Mouse (Mus musculus) kidney, postnatal 14 days (tissue): Measurements from ENCODE around the gene Dhx33.

Experiments used
- DNase-seq: peaks from one replicate; pipeline ENCODE4 v3.0.0; 2022; ENCODE audit warnings: mixed read lengths

The Dhx33 gene

GRCm38 (mm10) chr11:70980751-70981510 is 23.3 kb downstream of the Dhx33 start:
- no peak for DNase-seq

DNA sequence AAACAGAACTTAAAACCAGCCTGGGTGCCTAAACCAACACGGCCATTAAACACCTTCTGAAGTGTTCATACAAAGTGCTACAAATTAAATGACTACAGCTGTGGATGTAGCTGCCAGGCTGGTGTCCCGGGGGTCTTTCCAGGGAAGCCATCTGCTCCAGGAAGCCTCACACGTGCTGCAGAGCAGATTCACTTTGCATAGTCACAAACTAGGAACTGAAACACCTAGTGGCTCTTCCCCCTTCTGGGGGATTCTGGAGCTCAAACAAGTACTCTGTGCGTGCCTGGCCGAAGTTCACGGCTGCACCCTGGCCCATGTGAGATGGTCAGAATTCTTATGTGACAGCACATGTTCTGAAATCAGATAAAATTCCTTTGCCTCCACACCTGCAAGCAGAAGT is 24.0 kb downstream of the Dhx33 start:
- no peak for DNase-seq

- no peak for DNase-seq
Observed at GRCm38 (mm10) chr11:70977293-70977692, 26.9 kb downstream of the Dhx33 start.

- DNase-seq: no peak
Observed at GRCm38 (mm10) chr11:70975193-70975592, 29.0 kb downstream of the Dhx33 start.

DNA sequence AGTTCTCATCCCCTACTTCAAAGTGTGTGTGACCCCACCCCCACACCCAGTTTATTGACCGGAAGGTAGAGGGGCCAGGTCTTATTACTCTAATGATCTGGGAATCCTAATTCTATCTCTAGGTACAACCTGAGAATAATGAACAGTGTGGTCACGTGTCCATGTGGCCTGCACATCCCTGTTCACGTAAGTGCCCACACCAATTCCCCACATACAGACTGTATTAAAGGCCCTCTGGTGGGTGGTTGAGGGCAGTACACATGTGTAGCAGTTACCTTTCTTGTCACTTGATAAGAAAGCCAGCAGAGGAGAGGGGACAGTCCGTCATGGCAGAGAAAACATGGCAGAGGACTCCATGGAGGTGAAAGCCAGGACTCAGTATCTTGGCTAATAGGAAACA is 30.3 kb downstream of the Dhx33 start:
- DNase-seq: peak; percentile 10

DNA sequence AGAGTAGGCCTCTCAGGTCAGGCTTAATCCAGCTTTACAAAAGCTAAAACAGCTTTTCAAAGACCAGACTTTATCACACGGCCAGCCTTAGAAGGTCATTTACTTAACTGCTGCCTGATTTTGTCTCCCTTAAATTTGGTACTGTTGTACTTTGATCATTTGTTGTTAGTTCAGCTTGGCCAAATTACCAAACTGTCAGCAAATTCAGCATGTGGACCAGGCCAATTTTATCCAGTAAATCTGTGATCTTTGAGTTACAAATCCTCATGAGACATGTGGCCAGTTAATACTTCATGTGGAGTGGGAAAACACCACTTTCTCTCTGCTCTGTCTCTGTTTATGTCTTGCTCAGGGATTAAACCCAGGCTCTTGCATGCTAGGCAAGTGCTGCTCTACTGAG is 31.7 kb downstream of the Dhx33 start:
- no peak for DNase-seq

- DNase-seq: no peak
Observed at GRCm38 (mm10) chr11:70970560-70971540, 33.4 kb downstream of the Dhx33 start.

DNA sequence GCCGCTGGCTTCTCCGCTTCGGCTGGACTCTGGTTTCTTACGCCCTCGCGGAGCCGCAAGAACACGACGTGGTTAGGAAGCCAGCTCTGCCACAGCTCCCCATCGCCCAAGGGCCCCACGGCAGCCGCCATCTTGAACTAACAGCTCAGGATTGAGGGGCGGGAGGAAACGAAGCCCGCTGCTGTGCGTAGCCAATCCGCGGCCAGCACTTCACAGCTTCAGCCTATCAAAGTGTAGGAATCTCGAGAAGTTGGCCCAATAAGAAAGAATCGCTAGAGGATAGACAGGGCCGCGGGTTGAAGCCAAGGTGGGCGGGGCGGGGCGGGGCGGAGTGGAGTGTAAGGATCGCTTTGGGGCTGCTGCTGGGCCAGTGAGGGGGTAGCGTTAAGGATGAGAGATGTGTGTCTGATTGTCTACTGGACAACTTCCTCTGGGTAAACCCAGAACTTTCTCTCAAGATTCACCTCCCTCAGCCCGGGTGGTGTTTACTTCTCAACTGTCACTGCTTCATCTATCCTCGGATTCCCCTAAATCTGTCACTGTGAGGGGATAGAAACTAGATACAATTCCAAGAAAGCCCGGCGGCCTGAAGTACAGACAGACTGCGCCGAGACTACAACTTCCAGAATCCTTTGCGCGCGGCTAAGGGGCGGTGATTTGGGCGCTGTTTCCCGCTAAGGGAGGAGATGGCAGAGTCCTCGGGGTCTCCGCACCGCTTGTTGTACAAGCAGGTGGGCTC is 34.2 kb downstream of the Dhx33 start, which contains the start of the genes Nup88 and Rpain:
Gene Nup88, minus strand, starts transcription at position 153 of the 739 bp plus-strand sequence.
Gene Rpain, plus strand, starts transcription at position 393 of the 739 bp plus-strand sequence.
- DNase-seq: peak; percentile 96

- no peak for DNase-seq
Observed at GRCm38 (mm10) chr11:70969271-70969794, 34.9 kb downstream of the Dhx33 start.

DNA sequence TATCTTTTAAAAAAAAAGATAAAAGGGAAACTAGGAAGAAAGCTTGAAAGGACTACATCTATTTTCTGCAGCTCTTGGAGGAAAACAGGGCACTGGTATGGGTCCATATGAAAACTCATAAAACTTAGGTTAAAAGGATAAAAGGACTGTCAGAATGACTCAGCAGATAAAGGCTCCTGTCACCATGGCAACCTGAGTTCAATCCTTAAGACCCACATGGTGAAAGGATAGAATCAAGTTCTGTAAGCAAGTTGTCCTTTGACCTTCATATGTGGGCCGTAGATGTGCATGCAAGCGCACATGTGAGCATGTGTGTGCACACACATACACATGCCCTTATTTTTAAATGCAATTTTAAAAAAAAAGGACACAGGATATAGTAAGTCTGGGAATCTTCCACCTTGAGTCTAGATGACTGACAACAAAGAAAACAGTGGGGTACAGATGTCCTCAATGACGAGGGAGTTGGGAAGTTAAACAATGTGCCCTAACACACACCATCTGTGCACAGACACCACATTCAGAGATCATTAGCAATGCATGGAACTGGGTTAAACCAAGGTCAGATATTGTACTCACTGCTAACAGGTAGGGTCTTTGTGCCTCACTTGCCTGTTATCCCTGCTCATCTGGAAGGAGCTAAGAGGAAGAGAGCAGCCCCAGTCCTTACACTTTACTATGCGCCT is 39.9 kb downstream of the Dhx33 start:
- DNase-seq: no peak

GRCm38 (mm10) chr11:70960786-70961554 is 43.3 kb downstream of the Dhx33 start:
- DNase-seq: no peak

DNA sequence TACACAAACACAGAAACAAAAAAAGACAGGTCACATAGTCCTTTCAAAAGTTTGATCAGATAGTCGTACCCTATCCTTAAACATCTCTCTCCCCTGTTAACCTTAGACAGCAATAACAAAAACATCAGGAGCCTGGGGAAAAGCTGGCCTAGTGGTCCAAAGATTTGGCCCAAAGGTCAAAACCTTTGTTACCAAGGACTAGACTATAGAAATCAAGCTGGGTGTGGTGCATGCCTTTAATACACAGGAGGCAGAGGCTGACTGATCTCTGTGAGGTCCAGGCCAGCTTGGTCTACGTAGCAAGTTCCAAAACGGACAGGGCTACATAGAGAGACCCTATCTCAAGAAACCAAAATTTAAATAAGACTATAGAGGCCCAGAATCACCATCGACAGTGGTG is 49.5 kb downstream of the Dhx33 start:
- no peak for DNase-seq

DNA sequence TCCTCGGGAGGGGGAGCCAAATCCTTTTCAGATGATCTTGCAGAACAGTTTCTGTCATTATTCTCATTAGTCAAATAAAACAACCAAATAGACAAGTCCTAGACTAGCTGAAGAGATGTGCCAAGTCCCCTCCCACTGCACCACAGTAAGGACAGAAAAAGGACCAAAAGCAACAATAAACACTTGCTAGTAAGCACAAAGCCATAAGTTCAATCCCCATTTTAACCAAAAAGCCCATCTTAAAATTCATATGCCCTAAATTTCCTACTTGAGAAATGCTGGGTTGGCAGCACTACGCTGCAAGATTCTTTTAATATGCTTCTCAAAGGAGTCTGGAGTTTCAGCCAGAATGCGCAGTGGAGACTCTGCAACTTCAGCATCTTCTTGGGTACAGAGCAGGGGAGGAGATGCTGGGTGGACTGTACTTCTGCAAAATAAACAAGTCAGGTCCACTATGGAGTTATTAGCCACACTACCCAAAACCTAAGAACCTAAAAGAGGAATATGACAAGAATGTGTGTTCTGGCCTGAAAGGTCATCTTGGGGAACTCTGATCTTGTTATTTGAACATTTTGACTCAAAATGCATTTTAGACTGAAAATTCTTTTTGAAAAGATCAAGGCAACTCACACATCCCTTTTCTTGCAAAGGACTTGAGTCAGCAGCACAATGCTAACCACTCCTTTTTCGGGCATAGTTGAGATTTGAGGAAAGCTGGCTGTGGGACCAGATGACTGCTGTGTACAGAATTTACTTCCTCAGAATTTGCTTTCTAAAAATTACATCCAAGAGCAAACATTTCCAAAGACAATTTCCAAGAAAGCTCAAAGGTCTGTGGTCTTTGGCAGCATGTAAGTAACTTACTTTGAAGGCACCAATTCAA is 59.1 kb downstream of the Dhx33 start:
- DNase-seq: no peak

- DNase-seq: no peak
Observed at GRCm38 (mm10) chr11:70943651-70944050, 60.6 kb downstream of the Dhx33 start.

DNA sequence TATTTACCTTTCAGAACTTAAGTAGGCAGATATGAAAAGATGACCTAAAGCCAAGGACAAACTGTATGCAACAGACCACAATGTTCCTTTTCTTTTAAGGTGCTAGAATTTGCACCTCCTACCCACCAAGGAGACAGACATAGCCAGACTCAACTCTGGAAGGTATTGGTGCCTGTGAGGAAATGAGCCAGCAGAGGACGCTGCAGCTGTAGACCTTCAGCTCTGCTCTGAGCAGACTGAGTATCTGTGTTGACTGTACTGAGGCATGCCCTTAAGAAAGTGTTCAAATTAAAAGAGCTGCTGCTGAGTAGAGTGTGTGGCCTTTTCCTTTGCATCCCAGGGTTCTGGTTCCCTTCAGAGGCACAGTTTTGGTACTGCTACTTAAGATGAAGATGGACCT is 61.6 kb downstream of the Dhx33 start:
- no peak for DNase-seq

DNA sequence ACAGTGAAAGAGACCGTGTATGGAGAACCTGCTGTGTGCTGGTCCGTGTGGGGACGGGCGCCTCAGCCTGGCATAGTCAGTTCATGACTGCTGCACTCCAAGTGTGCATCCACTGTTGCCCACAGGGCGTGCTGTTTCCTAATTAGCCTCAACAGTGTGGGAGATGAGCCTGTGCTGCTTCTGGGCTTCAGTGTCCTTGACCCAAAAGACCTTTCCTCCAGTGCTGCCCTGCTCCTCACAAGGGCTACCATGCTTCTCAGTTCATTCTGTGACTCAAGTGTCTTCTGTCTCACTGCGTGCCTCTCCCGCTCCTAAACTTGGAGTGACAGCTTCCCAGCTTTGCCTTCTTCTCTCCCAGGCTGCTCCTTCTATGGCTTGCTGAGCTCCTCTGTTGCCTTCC is 68.9 kb downstream of the Dhx33 start:
- no peak for DNase-seq
